Mouse (Mus musculus) spleen, adult 2 months (tissue): ENCODE results near the gene Trim43a.
"Not testable (repeated sequence)": the region's sequence is repeated elsewhere in the genome, so short reads cannot be mapped to it uniquely, and the experiment has no call there.

Source experiments
- CTCF ChIP-seq: fragments of 200-500 bp; IDR thresholded peaks from 2 replicates; pipeline ENCODE4 v1.5.1; 2011; ENCODE audit warnings: mild to moderate bottlenecking, inconsistent platforms; ENCODE audit not compliant: insufficient read depth, insufficient read length, insufficient replicate concordance; ENCODE audit errors: extremely low read depth
- POLR2A ChIP-seq: fragments of 200-500 bp; IDR thresholded peaks from 2 replicates; pipeline ENCODE4 v1.6.1; 2011; ENCODE audit warnings: low read depth, low read length, inconsistent platforms

DNA sequence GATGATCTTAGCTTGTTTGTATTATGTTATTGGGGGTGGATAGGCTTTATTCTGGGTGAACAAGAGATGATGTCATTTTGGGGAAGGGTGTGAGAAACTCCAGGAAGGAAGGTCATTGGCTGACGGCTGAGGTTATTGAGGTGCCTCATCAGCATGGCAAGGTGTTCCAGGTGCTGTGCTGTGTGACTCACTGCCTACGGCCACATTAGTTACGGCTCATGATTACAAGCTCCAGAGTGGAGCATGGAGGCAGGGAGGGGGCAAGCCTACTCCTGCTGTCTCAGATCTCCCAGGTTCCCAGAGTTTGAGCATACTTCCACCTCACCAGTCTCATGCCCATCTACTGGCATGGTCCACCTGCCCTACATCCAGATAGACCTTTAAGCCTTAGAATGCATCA, 10.2 kb upstream of the Trim43a start:
- not testable (repeated sequence) for TF ChIP-seq POLR2A, CTCF
